Mouse (Mus musculus) cerebellum, postnatal 10 days (tissue): ENCODE measurements around the gene Chrm4.

Experiments
- DNase-seq, 2 experiments: peaks; one replicate each; pipeline ENCODE4 v3.0.0; 2021; ENCODE audit warnings: mixed read lengths in 2 of 2

The Chrm4 gene

GRCm38 (mm10) chr2:91922586-91923414 lies 4.2 kb upstream of the Chrm4 start:
- DNase-seq = no peak

- DNase-seq = peak; percentile 91 to 93
These were observed 3.4 kb upstream of the Chrm4 start for GRCm38 (mm10) chr2:91923415-91924337.

- DNase-seq = no peak
These were observed 2.3 kb upstream of the Chrm4 start for GRCm38 (mm10) chr2:91924726-91925125.

- DNase-seq = no peak
These were observed 1.6 kb upstream of the Chrm4 start for GRCm38 (mm10) chr2:91925442-91925841.

GRCm38 (mm10) chr2:91927826-91928533 lies 931 bp downstream of the Chrm4 start:
- peak; percentile 91 to 94 for DNase-seq

- DNase-seq = peak in 1 of 2 experiments; percentile 49
These were observed 1.7 kb downstream of the Chrm4 start for GRCm38 (mm10) chr2:91928534-91929350.

- no peak for DNase-seq
These were observed 2.4 kb downstream of the Chrm4 start for GRCm38 (mm10) chr2:91929455-91929854.

- DNase-seq = peak; percentile 92 to 98
These were observed 2.9 kb downstream of the Chrm4 start for GRCm38 (mm10) chr2:91929936-91930335.

GRCm38 (mm10) chr2:91930761-91931291 lies 3.8 kb downstream of the Chrm4 start:
- peak in 1 of 2 experiments; percentile 50 for DNase-seq

GRCm38 (mm10) chr2:91931328-91932159 lies 4.5 kb downstream of the Chrm4 start:
- peak; percentile 77 to 83 for DNase-seq

- DNase-seq = peak; percentile 50 to 55
These were observed 5.2 kb downstream of the Chrm4 start, which contains the start of gene Mdk for GRCm38 (mm10) chr2:91932160-91932711. Gene Mdk, minus strand, starts transcription at chr2:91932297.

- DNase-seq = peak; percentile 63 to 70
These were observed 5.8 kb downstream of the Chrm4 start for GRCm38 (mm10) chr2:91932737-91933350.

GRCm38 (mm10) chr2:91933471-91933870 lies 6.4 kb downstream of the Chrm4 start:
- peak; percentile 47 to 74 for DNase-seq

- peak; percentile 23 to 35 for DNase-seq
These were observed 7.0 kb downstream of the Chrm4 start for GRCm38 (mm10) chr2:91934016-91934415.

- peak in 1 of 2 experiments; percentile 77 for DNase-seq
These were observed 7.9 kb downstream of the Chrm4 start for GRCm38 (mm10) chr2:91934826-91935525.

GRCm38 (mm10) chr2:91936154-91936553 lies 9.1 kb downstream of the Chrm4 start:
- peak in 1 of 2 experiments; percentile 13 for DNase-seq

- DNase-seq = no peak
These were observed 12.4 kb downstream of the Chrm4 start for GRCm38 (mm10) chr2:91939303-91939935.

GRCm38 (mm10) chr2:91942356-91942755 lies 15.3 kb downstream of the Chrm4 start:
- peak in 1 of 2 experiments; percentile 53 for DNase-seq
